Mouse (Mus musculus): ENCODE results near the gene Olfr849. TPM values are rescaled to one million over a fixed set of nuclear protein-coding genes. Genes with fewer than 3 reads are reported as not detected.

The Olfr849 gene
- not detected for total RNA-seq (2021)
- long read RNA-seq, experiment 1 = 0 reads
- long read RNA-seq, experiment 2 = 0 reads

DNA sequence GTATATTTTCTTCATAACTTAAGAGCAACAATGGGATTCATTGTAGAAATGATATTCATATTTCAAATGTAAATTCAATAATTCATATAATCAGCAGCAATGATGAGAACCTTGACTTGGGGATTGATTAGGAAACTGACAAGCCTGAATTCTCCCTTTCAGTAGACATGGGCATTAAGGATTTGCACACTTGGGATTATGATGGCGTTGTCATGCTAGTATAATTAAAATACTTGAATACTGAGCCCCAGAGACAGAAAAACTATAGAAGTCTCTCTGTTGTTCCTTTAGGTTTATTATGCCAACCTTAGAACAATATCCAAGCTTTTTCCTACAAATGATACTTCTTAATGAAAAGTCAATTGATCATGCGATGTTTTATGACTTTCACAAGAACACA is at the start of gene Olfr849:
Gene Olfr849, plus strand, starts transcription at position 301 of the 400 bp plus-strand sequence.
- no peak for DNase-seq
- intact Hi-C loops (cut with DNase I) = no loop called here

DNA sequence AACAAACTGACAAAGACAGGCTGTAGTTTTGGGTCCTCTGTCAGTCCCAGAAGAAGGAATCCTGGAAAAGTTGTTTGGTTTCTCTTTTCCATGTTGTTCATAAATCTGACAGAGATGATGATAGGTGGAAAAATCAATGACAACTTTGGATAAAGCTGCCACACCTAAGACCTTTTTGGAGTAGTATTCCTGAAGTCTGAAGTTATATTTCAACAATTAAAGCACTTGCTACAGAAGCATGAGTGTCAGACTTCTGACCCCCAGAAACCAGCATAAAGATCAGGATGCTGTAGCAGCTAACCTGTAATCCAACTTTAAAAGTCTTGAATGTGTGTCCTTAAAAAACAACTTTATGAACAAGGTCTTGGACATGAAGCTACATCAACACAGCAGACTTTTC is 38.1 kb downstream of the Olfr849 start, which contains the start of gene Olfr850:
Gene Olfr850, minus strand, starts transcription at position 101 of the 400 bp plus-strand sequence.
- intact Hi-C loops (cut with DNase I) = no loop called here
- DNase-seq = no peak

DNA sequence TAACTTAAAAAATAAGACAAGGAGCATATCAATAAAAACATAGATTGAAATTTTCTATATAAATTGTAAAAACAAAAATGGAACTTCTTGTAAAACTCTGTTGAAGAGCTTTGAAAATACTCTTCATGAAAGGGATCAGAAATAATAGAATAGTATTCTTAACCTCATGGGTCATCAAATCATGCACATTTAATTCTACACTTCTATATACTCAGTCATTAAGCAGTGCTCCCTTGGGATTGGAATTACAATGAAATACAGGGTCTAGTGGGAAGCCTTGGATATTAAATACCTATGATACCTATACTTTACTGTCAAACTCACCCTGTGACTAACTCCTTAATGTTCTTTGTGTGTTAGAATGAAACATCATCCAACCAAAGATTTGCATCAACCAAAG is 52.9 kb downstream of the Olfr849 start, which contains the start of gene Olfr851:
Gene Olfr851, plus strand, starts transcription at position 301 of the 400 bp plus-strand sequence.
- intact Hi-C loops (cut with DNase I) = no loop called here
- no peak for DNase-seq

Other genes starting within 250 kb of the Olfr849 start
- not detected for gene Olfr843, start 188.3 kb upstream of the Olfr849 start, total RNA-seq (2021)
- not detected for gene Olfr844, start 123.9 kb upstream of the Olfr849 start, total RNA-seq (2021)
- gene Olfr845, start 103.8 kb upstream of the Olfr849 start, total RNA-seq (2021) = not detected
- gene Olfr846, start 76.3 kb upstream of the Olfr849 start, total RNA-seq (2021) = not detected
- gene Olfr847, start 61.6 kb upstream of the Olfr849 start, total RNA-seq (2021) = not detected
- gene Olfr850, start 38.0 kb downstream of the Olfr849 start, total RNA-seq (2021) = not detected
- not detected for gene Olfr851, start 53.0 kb downstream of the Olfr849 start, total RNA-seq (2021)
- not detected for gene Olfr853, start 100.8 kb downstream of the Olfr849 start, total RNA-seq (2021)
- not detected for gene Olfr854, start 127.1 kb downstream of the Olfr849 start, total RNA-seq (2021)
- gene Olfr855, start 142.4 kb downstream of the Olfr849 start, total RNA-seq (2021) = not detected
- 10 to 100 TPM; 11.1 to 13.0 TPM for gene Zfp317, start 181.8 kb downstream of the Olfr849 start, total RNA-seq (2021)

Data from gastrocnemius, postnatal 36 days (tissue).